Mouse (Mus musculus): Measurements from ENCODE around the gene Zik1.

- no peak for TF ChIP-seq CTCF (IDR thresholded peaks at IDR 0.05)
- TF ChIP-seq POLR2A (IDR thresholded peaks at IDR 0.05; ENCODE audit: insufficient read depth, low read depth, low read length), result 0 out of 2 replicates have a peak, but pooled peaks have one; percentile 33
- no peak for TF ChIP-seq EP300 (IDR thresholded peaks at IDR 0.05; ENCODE audit: insufficient read depth, low read depth, low read length)
Observed at GRCm38 (mm10) chr7:10494786-10495521, at the start of gene Zik1.
